Mouse (Mus musculus): ENCODE data around the gene Ankrd34a. TPM values are rescaled to one million over a fixed set of nuclear protein-coding genes. Genes with fewer than 3 reads are reported as not detected.

Gene Ankrd34a
- polyA plus RNA-seq, 1 experiment from 2014 or later: 1.3 TPM

DNA sequence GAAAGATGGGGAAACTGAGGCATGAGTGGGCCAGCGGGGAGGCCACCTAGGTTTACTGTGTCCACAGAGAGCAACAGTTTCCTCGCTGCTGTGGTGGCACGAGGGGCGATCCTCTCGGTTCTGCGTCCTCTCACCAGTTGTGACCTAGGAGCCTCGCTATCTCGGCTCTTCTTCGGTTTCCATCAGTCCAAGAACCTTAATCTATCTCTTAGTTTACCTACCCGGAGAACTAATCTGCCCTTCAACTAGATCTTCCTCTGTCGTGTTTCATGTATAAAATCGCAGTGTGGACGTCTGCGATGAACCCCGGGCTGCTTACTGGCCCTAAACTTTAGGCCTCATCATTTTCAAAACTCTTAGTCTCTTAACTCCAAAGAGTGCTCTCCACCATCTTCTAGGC is 39.5 kb downstream of the Ankrd34a start:
- Histone ChIP-seq H3K4me3 (ENCODE audit: low read depth, low read length) (peak overlapping the region; percentile 77), H3K36me3 (ENCODE audit: control insufficient read depth, insufficient read depth, low read length) (peaks cover 8% of the 10 kb centered on the region), H3K27me3 (ENCODE audit: control insufficient read depth, insufficient read depth, low read length) (no peaks in the 10 kb centered on the region), H3K9ac (ENCODE audit: low read length) (peak overlapping the region; percentile 93), H3K4me1 (replicated peaks; ENCODE audit: control insufficient read depth, insufficient read depth) (peaks cover 7% of the 10 kb centered on the region), H3K4me2 (replicated peaks; ENCODE audit: low read depth) (peak overlapping the region; percentile 74), H3K27ac (replicated peaks) (peak overlapping the region; percentile 84), H3K9me3 (ENCODE audit: control insufficient read depth, low read length) (no peaks in the 10 kb centered on the region)
- ATAC-seq (ENCODE audit: low FRiP score, low TSS enrichment) (no peak), DNase-seq (ENCODE audit: low spot score) (no peak)
- TF ChIP-seq CTCF (IDR thresholded peaks at IDR 0.05; ENCODE audit: low read depth) (no peak), EP300 (optimal IDR thresholded peaks at IDR 0.05) (no peak)
- 6% methylated on average over 15 of the region's 15 CpGs for WGBS

GRCm38 (mm10) chr3:96636448-96636847 is 40.0 kb downstream of the Ankrd34a start:
- Histone ChIP-seq H3K4me3 (ENCODE audit: low read depth, low read length) (peak overlapping the region; percentile 77), H3K4me2 (replicated peaks; ENCODE audit: low read depth) (peak overlapping the region; percentile 74), H3K4me1 (replicated peaks; ENCODE audit: control insufficient read depth, insufficient read depth) (peaks cover 6% of the 10 kb centered on the region; the same call in 1 of the 2 replicates), H3K36me3 (ENCODE audit: control insufficient read depth, insufficient read depth, low read length) (peaks cover 8% of the 10 kb centered on the region), H3K27me3 (ENCODE audit: control insufficient read depth, insufficient read depth, low read length) (no peaks in the 10 kb centered on the region), H3K27ac (replicated peaks) (no peak overlapping the region), H3K9me3 (ENCODE audit: control insufficient read depth, low read length) (no peaks in the 10 kb centered on the region), H3K9ac (ENCODE audit: low read length) (peak overlapping the region; percentile 93; the same call in 1 of the 2 replicates)
- DNase-seq (ENCODE audit: low spot score) (no peak), ATAC-seq (ENCODE audit: low FRiP score, low TSS enrichment) (no peak)
- WGBS: 75% methylated on average over 11 of the region's 11 CpGs
- TF ChIP-seq CTCF (IDR thresholded peaks at IDR 0.05; ENCODE audit: low read depth) (no peak), EP300 (optimal IDR thresholded peaks at IDR 0.05) (no peak)

GRCm38 (mm10) chr3:96639219-96639618 is 42.8 kb downstream of the Ankrd34a start:
- no peaks in the 10 kb centered on the region for H3K9me3 ChIP-seq (ENCODE audit: control insufficient read depth, low read length)
- no peak overlapping the region for H3K4me2 ChIP-seq (replicated peaks; ENCODE audit: low read depth)
- H3K9ac ChIP-seq (ENCODE audit: low read length): no peak overlapping the region
- H3K4me1 ChIP-seq (replicated peaks; ENCODE audit: control insufficient read depth, insufficient read depth): peaks cover 6% of the 10 kb centered on the region; the same call in 1 of the 2 replicates
- WGBS: 88% methylated on average over 1 of the region's 1 CpGs
- ATAC-seq (ENCODE audit: low FRiP score, low TSS enrichment): no peak
- no peak overlapping the region for H3K4me3 ChIP-seq (ENCODE audit: low read depth, low read length)
- TF ChIP-seq CTCF (IDR thresholded peaks at IDR 0.05; ENCODE audit: low read depth): peak; percentile 80
- no peak for TF ChIP-seq EP300 (optimal IDR thresholded peaks at IDR 0.05)
- no peaks in the 10 kb centered on the region for H3K27me3 ChIP-seq (ENCODE audit: control insufficient read depth, insufficient read depth, low read length)
- DNase-seq (ENCODE audit: low spot score): peak; percentile 72
- H3K27ac ChIP-seq (replicated peaks): no peak overlapping the region
- H3K36me3 ChIP-seq (ENCODE audit: control insufficient read depth, insufficient read depth, low read length): peaks cover 10% of the 10 kb centered on the region

DNA sequence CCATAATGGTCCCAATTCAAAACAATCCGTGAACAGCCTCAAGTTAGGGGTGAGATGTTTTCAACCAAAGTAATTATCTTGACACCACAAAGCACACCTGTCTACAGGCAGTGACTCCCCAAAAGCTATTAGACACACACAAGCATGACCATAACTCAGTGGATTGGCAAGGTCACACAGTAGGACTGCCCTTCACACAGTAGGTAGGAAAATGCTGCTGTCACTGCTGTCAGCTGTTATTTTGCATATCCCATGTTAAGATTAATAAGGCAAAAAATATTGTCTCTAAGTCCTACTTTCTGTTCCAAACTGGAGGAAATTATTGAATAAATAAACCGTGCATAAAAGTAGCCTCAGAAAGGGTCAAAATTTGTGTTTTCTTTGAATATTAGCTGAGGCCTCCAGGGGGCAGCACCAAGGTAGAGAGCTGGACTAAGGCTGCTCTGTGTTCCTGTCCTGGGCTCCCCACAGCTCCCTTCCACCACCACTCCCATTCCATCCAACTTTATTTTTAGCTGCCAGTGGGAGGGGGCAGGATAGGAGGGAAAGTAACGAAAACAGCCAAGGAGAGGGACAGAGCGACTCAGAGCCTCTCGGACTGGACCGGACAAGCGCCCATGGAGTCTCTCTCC is 48.7 kb downstream of the Ankrd34a start, which contains the start of gene Itga10:
Gene Itga10 (plus strand): TSS at position 567 of the 632 bp plus-strand sequence.
- WGBS: 46% methylated on average over 7 of the region's 7 CpGs
- Histone ChIP-seq H3K9ac (ENCODE audit: low read length) (0 out of 2 replicates have a peak within 1 kb of the TSS, but pooled peaks have one; percentile 3), H3K4me2 (replicated peaks; ENCODE audit: low read depth) (peak within 1 kb of the TSS; percentile 27; the same call in 1 of the 2 replicates), H3K4me3 (ENCODE audit: low read depth, low read length) (no peak within 1 kb of the TSS), H3K9me3 (ENCODE audit: control insufficient read depth, low read length) (no peaks in the 10 kb centered on the region), H3K36me3 (ENCODE audit: control insufficient read depth, insufficient read depth, low read length) (peaks cover 8% of the 10 kb centered on the region; the same call in 1 of the 2 replicates), H3K4me1 (replicated peaks; ENCODE audit: control insufficient read depth, insufficient read depth) (no peaks in the 10 kb centered on the region), H3K27me3 (ENCODE audit: control insufficient read depth, insufficient read depth, low read length) (no peaks in the 10 kb centered on the region), H3K27ac (replicated peaks) (no peak within 1 kb of the TSS)
- TF ChIP-seq EP300 (optimal IDR thresholded peaks at IDR 0.05) (no peak), CTCF (IDR thresholded peaks at IDR 0.05; ENCODE audit: low read depth) (peak; percentile 76)
- DNase-seq (ENCODE audit: low spot score) (peak; percentile 50), ATAC-seq (ENCODE audit: low FRiP score, low TSS enrichment) (peak; percentile 64; the same call in 1 of the 2 replicates)

GRCm38 (mm10) chr3:96647365-96647764 is 50.9 kb downstream of the Ankrd34a start:
- Histone ChIP-seq H3K9ac (ENCODE audit: low read length) (no peak overlapping the region), H3K27me3 (ENCODE audit: control insufficient read depth, insufficient read depth, low read length) (no peaks in the 10 kb centered on the region), H3K27ac (replicated peaks) (no peak overlapping the region), H3K4me1 (replicated peaks; ENCODE audit: control insufficient read depth, insufficient read depth) (no peaks in the 10 kb centered on the region), H3K9me3 (ENCODE audit: control insufficient read depth, low read length) (no peaks in the 10 kb centered on the region), H3K4me2 (replicated peaks; ENCODE audit: low read depth) (no peak overlapping the region), H3K36me3 (ENCODE audit: control insufficient read depth, insufficient read depth, low read length) (peaks cover 8% of the 10 kb centered on the region; the same call in 1 of the 2 replicates), H3K4me3 (ENCODE audit: low read depth, low read length) (no peak overlapping the region)
- 77% methylated on average over 3 of the region's 3 CpGs for WGBS
- TF ChIP-seq EP300 (optimal IDR thresholded peaks at IDR 0.05): no peak
- no peak for TF ChIP-seq CTCF (IDR thresholded peaks at IDR 0.05; ENCODE audit: low read depth)
- DNase-seq (ENCODE audit: low spot score) (no peak), ATAC-seq (ENCODE audit: low FRiP score, low TSS enrichment) (no peak)

Other genes starting within 250 kb of the Ankrd34a start
- gene BC107364, start 144.3 kb upstream of the Ankrd34a start, polyA plus RNA-seq (2015; fragmentation: Nextera tagmentation; extraction: Ambion mirVana): 0.18 and 0.36 TPM in 2 replicates
- gene Hfe2, start 71.5 kb upstream of the Ankrd34a start, polyA plus RNA-seq (2015; fragmentation: Nextera tagmentation; extraction: Ambion mirVana): 0.10 and 0.28 TPM in 2 replicates
- gene Txnip, start 38.7 kb upstream of the Ankrd34a start, polyA plus RNA-seq (2015; fragmentation: Nextera tagmentation; extraction: Ambion mirVana): 273 and 276 TPM in 2 replicates
- gene Gm16253, start 19.7 kb upstream of the Ankrd34a start, polyA plus RNA-seq (2015; fragmentation: Nextera tagmentation; extraction: Ambion mirVana): 0.18 and 0.46 TPM in 2 replicates
- gene Polr3gl, start 2.5 kb upstream of the Ankrd34a start, polyA plus RNA-seq (2015; fragmentation: Nextera tagmentation; extraction: Ambion mirVana): 16.1 and 20.1 TPM in 2 replicates
- 3.7 and 3.8 TPM in 2 replicates for gene Lix1l, start 4.5 kb downstream of the Ankrd34a start, polyA plus RNA-seq (2015; fragmentation: Nextera tagmentation; extraction: Ambion mirVana)
- 70.9 and 75.5 TPM in 2 replicates for gene Rbm8a, start 33.3 kb downstream of the Ankrd34a start, polyA plus RNA-seq (2015; fragmentation: Nextera tagmentation; extraction: Ambion mirVana)
- 36.6 and 38.2 TPM in 2 replicates for gene Pex11b, start 38.7 kb downstream of the Ankrd34a start, polyA plus RNA-seq (2015; fragmentation: Nextera tagmentation; extraction: Ambion mirVana)
- gene Gm42957, start 38.8 kb downstream of the Ankrd34a start, polyA plus RNA-seq (2015; fragmentation: Nextera tagmentation; extraction: Ambion mirVana): 0.04 and 0.05 TPM in 2 replicates
- gene Itga10, start 48.9 kb downstream of the Ankrd34a start, polyA plus RNA-seq (2015; fragmentation: Nextera tagmentation; extraction: Ambion mirVana): 0.28 and 0.42 TPM in 2 replicates
- 5.5 and 6.2 TPM in 2 replicates for gene Ankrd35, start 73.5 kb downstream of the Ankrd34a start, polyA plus RNA-seq (2015; fragmentation: Nextera tagmentation; extraction: Ambion mirVana)
- 23.4 and 27.1 TPM in 2 replicates for gene Pias3, start 99.7 kb downstream of the Ankrd34a start, polyA plus RNA-seq (2015; fragmentation: Nextera tagmentation; extraction: Ambion mirVana)
- gene Nudt17, start 111.9 kb downstream of the Ankrd34a start, polyA plus RNA-seq (2015; fragmentation: Nextera tagmentation; extraction: Ambion mirVana): 7.5 and 8.2 TPM in 2 replicates
- gene Polr3c, start 131.0 kb downstream of the Ankrd34a start, polyA plus RNA-seq (2015; fragmentation: Nextera tagmentation; extraction: Ambion mirVana): 19.4 and 20.3 TPM in 2 replicates
- gene Rnf115, start 131.0 kb downstream of the Ankrd34a start, polyA plus RNA-seq (2015; fragmentation: Nextera tagmentation; extraction: Ambion mirVana): 27.3 and 28.7 TPM in 2 replicates
- 0.21 TPM in 2 replicates for gene Pdzk1, start 232.6 kb downstream of the Ankrd34a start, polyA plus RNA-seq (2015; fragmentation: Nextera tagmentation; extraction: Ambion mirVana)
- gene Cd160, start 232.7 kb downstream of the Ankrd34a start, polyA plus RNA-seq (2015; fragmentation: Nextera tagmentation; extraction: Ambion mirVana): 0.13 and 0.15 TPM in 2 replicates

Measured in stomach, postnatal 0 days (tissue).